Mouse (Mus musculus) left cerebral cortex, postnatal 36 days (tissue): Measurements from ENCODE around the gene A730071L15Rik. TPM values are rescaled to one million over a fixed set of nuclear protein-coding genes. Genes with fewer than 3 reads are reported as not detected.
A peak's percentile ranks its signal among the peaks of the same experiment; 100 is the strongest.

Experiments
- DNase-seq, 2 experiments: peaks; one replicate each; pipeline ENCODE4 v3.0.0; 2021 to 2022; ENCODE audit warnings: low spot score in 2 of 2, mixed read lengths in 1 of 2
- intact Hi-C: fragments of 180-260 bp; cut with DNase I; formaldehyde crosslinking; loops from one replicate; pipeline ENCODE4 v1.15.1; 2025
- total RNA-seq, 2 experiments: library from RNA; stranded (reverse); gene quantifications; 2 replicates each; pipeline ENCODE4 v1.2.3; 2021

Gene A730071L15Rik
- total RNA-seq, 2 experiments from 2014 or later: 0.25 TPM; not detected in 1

DNA sequence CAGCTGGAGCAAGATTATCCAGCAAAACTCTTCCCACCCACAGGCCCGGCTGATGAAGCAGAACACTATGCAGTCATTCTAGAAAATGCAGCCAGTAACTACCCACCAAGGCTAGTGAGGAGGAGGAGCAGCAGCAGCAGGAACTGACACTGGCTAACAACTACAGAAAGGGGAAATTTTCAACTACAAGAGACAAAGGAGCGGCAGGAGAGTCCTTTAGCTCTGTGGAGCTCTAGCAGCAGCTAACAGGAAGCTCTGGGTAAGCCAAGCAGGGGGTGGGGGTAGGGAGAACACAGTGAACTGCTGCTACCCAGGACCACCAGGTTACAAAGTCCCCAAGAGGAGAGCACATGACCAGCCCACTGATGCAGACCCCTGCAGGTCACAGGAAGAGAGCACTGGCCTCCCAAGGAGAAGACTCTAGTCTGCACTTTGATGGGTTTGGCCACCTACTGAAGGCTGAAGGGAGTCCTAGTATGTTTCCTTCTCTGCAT lies 21.1 kb upstream of the A730071L15Rik start:
- intact Hi-C loops: loop anchor here (2.0 kb wide), 2 partner anchors 60 to 114 kb away; no protein-coding TSS in a partner anchor

DNA sequence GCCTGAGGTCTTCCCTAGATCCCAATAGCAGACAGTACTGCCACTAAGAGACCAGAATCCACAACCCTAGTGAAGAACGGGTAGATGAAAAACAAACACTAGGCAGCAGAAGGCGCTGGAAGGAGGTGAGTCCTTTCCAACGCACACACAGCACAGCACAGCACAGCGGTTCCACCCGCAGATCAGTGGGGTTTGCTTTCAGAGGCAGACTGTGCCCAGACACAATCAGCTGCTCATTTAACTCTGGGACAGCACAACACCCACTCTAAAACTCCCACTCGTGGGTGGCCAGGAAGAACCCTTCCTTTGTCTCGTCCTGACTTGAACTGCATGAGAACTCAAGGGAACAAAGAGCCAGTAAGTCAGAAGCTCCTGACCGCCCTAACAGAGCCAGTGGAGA lies 20.6 kb upstream of the A730071L15Rik start:
- DNase-seq: peak; percentile 47 to 56
- intact Hi-C loops: loop anchor here (2.0 kb wide), 2 partner anchors 60 to 114 kb away; no protein-coding TSS in a partner anchor

More for the DNA sequence above, 21.1 kb upstream of the A730071L15Rik start:
- peak; percentile 41 to 43 for DNase-seq

DNA sequence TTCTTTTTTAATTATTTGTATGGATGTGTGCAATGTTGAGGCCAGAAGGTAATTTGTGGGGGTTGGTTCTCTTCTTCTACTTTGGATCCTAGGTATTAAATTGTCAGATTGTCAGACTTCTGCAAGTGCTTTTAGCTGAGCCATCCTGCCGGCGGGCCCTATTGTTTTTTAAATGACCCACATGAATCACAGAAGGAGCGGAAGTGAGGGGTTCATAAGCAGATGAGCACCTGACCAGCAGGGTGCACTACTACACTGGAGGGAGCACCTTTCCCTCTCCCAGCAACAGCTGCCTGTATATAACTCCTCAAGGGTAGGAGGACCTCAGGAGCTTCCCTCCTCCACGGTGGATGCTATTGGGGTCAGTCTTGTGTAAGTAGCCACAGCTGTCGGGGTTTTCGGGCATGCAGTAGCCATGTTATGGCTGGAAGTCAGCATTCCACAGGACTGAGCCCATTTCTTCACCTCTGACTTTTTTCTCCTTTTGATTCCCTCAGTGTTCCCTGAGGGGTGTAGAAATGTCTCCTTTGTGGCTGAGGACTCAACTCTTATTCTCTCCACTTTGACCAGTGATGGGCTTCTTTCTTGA lies 18.9 kb upstream of the A730071L15Rik start:
- intact Hi-C loops: no loop called here
- DNase-seq: no peak

DNA sequence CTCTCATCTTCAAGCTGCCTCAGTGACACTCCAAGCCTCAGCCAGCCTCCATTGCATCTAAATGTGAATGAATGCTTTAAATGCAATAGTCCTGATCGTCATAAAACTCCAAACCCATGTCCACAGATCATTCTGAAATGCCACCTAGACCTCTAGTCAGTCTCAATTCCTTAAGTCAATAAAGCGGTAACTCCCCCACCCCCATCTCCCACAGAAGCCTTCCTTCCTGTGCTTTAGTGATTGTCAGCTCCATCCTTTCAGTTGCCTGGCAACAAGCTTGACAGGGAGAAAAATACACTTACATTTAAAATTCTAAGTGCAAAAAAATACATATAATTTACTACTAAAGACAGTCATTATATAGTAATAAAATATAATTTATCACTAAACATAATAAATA lies 16.6 kb upstream of the A730071L15Rik start:
- DNase-seq: no peak
- intact Hi-C loops: no loop called here

DNA sequence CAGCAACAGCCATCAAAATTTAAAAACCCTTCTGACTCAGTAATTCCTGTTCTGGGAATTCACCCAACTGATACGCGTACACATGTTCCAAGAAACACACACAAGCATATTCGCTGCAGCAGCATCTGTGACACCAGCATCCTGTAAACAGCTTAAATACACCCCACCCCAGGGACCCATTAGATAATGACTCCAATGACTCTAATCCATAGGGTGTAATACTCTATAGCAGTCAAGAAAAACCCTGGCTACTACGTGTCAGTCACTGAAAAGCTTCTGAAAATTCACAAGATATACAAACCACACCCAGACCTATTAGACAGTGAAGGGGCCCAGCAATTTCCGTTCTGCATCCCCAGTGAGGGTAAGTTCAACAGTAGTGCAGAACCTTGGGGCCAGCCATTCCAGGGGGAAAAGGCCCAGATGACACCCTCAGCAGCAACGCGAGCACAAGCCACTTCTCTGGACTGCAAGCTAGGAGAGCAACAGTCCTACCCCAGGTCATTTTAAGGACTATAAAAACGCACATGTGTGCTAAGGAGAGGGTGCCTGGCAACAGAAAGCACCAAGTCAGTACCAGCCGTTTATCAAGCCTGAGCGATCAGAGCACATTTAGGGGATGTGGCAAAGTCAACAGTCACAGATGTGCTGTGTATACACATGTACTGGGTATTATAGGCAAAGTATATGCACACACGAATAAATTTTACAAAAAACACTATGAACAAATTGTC lies 15.5 kb upstream of the A730071L15Rik start:
- DNase-seq: no peak
- intact Hi-C loops: no loop called here

DNA sequence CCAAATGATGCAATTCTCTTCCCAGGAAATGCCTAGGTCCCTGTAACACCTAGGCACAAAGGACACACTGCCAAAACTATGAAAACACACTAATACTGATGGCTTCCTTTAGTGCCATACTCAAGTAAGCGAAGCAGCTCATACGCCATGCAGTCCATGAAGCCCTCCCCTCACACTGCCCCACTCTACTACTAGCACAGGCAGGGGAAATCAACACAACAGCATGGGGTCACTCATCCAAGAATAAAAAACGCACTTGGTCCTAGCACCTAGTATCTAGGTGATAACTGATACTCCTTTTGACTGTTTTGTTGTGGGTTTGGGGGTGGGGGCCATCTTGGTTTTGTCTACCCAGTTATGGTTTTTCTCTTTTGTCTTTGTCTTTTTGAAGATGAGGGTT lies 12.4 kb upstream of the A730071L15Rik start:
- intact Hi-C loops: loop anchor here (2.0 kb wide), 1 partner anchor 191 kb away; no protein-coding TSS in a partner anchor
- DNase-seq: no peak

DNA sequence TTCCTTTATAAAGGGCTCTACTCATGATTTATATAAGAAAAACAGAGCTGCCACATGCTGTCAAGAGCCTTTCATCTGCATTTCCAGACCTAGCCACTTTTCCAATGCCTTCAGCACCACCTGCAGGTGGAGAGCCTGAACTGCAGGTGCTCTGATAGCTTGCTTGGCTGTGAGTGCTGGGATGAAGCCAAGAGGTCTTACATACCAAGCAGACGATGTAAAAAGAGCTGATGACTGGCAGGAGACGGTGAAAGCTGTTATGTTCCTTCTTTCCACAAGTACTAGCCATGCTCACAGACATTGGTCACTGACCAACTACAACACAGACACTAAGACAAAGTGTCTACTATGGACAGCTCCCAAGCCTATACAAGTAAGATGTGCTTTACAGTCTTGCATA lies 12.0 kb upstream of the A730071L15Rik start:
- peak; percentile 90 to 94 for DNase-seq
- intact Hi-C loops: loop anchor here (2.0 kb wide), 1 partner anchor 191 kb away; no protein-coding TSS in a partner anchor

DNA sequence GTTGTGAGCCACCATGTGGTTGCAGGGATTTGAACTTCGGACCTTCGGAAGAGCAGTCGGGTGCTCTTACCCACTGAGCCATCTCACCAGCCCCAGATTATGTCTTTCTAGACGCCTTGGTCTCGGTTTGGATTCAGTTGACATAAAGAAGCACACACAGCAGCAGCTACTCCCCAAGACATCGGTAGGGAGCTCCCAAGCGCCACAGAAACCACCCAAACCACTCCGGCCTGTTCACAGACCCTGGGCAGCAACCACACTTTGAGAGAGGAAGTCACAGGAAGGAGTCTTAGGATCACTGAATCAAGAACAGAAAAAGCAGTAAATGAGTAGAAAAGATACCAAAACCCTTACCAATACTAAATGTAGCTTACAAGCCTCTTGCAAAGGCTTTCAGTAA lies 3.0 kb upstream of the A730071L15Rik start:
- no peak for DNase-seq
- intact Hi-C loops: no loop called here

DNA sequence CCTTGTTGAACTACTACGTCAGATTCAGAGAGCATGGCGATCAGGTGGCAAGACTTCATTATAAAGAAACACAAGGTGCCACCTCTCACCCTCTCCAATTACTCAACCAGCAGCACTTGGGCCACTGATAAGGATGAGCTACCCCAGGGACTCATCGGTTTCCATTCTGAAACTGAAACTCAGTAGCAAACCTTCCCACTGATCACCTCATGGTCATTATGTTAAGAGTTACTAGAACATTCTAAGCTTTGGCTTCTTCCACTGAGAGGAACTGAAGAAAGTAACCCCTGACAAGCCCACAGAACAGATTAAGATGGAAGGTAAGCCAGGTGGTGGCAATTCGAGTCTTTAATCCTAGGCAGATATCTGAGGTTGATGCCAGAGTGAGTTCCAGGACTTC lies 1.4 kb upstream of the A730071L15Rik start:
- intact Hi-C loops: no loop called here
- DNase-seq: no peak

DNA sequence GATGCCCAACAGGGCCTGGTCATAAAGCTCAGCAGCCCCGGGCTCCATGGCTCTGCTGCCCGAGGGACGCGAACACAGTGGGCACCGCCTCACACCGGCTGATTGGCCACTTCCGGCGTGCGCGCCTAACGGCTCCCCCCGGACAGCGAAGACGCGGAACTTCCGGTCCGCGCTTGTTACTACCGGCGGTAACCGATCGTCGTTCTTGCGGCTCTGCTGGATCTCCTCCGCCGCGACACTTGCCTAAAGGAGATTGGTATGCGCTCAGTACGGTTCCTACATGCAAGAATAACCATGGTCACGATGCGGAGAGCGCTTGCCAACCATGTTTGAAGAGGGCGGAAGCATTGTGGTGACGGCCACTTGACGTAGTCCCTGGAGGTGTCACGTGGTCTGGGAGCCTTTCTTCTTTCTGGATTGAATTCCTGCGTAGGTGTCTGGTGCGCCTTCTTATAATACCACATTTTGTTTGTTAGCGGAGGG lies 299 bp downstream of the A730071L15Rik start, which contains the start of gene Nudcd3:
Nudcd3 (minus strand) TSS at position 329 of the 483 bp plus-strand sequence.
- peak; percentile 92 for DNase-seq
- intact Hi-C loops: loop anchor here (5.0 kb wide), 1 partner anchor 67 kb away; the partner anchor contains the start of gene Ddx56

DNA sequence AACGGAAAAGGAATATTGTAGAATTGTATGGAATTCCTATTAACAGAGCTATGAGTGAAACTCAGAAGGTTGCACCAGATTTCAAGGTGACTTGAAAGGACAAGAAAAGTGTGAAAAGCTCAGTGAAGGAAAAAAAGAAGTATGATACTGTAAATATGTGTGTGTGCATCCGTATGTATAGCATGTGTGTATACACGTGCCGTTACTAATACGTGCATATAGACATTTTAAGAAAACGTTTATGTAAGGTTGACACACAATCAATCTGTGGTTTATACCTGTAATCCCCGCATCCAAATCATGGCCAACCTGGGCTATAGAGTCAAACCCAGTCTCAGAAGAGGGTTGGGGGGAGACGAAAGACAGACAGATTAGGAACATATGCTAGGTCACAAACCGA lies 741 bp downstream of the A730071L15Rik start:
- intact Hi-C loops: loop anchor here (5.0 kb wide), 1 partner anchor 67 kb away; the partner anchor contains the start of gene Ddx56
- DNase-seq: no peak

DNA sequence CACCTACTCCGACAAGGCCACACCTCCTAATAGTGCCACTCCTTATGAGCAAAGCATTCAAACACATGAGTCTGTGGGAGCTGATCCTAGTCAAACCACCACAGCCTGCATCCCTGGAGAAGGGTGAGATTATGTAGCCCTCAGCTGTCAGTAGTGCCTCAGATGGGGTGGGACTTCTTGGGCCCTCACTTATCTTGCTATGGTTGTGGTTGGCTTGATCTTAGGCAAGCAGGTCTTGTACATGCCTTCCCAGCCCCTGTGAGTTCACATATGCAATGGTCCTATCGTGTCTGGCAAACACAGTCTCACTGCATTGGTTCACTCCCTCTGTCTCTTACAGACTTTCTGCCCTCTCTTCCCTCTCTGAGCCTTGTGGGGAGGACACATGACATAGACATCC lies 7.3 kb downstream of the A730071L15Rik start:
- intact Hi-C loops: no loop called here
- no peak for DNase-seq

DNA sequence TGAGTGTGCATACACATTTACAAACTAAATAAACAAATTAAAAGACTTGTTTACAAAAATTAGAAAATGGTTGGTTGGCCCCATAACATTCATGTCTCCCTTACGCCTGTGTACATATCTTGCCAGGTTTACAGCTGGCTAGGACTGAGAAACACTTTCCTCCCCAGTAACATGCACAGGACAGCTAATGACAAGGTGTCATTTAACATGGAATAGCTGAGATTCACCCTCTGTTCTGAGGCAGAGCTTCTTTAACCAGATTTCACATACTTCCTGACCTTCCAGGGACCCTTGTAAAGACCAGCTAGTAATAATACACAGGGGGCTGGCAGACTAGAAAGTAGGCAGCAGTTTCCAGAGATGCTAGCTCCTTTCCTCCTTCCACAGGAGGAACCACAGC lies 8.3 kb downstream of the A730071L15Rik start:
- intact Hi-C loops: no loop called here
- no peak for DNase-seq

DNA sequence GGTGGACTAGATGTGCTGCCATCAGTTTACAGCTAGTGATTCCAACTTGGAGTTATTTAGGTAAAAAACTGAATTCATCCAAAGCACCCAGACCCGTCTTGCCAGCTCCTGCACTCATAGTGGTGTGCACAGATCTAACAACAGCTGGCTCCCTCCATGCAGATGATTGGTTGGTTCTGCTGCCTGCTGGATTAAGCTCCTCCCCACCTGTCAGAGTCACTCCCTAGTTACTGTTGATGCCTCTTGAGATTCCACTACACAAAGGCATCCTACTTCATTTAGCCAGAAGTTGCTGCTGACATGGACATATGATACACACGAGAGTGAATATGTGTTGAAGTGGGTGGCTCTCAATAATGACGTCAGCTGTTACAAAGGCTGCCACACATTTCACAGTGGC lies 17.0 kb downstream of the A730071L15Rik start:
- intact Hi-C loops: no loop called here
- DNase-seq: no peak

DNA sequence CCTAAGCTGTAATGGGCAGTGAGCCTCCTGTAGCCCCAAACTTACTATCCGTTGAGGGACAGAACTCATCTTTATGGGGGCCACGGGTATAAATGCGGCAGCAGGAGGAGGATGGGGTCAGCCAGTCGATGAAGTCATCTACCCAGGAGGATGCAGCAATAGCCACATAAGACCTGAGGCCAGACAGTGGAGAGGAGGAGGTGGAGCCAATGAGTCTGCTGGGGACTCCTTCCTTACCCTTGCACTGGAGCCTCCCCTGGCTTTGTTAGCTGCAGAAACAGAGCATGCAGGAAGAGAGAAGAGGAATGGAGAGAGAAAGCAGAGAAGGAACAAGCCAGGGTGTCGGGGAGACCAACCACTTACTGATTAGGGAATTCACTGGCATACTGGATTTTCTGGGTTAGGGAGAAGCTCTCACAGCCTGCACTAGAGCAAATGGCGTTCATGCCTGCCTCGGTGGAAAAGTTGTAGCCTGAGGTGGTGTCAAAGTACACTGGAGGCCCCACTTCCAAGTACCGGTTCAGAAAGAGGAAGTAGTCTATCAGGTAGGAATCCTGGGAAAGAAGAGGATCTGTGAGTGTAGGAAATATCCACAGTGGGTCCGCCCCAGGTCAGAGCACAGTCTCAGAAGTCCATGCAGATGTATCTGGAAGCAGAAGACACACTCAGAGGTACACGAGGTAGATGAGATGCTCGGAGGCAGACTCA lies 18.5 kb downstream of the A730071L15Rik start:
- no peak for DNase-seq
- intact Hi-C loops: no loop called here

DNA sequence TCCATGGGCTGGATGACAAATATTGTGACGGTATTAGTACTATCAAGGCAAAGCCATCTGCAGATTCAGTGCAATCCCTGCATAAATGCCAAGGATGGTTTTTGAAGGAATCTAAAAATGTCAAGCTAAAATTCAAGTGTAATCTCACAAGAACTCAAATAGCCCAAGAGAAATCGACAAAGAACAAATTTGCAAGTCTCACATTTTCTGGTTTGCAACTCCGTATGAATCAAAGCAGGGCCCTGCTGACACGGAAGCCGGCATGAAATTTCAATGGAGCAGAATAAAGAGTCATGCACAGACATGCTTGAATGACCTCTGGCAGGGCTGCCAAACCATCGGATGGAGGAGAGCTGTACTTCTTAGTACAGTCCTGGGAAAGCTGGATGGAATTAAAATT lies 20.1 kb downstream of the A730071L15Rik start:
- intact Hi-C loops: no loop called here
- DNase-seq: no peak

DNA sequence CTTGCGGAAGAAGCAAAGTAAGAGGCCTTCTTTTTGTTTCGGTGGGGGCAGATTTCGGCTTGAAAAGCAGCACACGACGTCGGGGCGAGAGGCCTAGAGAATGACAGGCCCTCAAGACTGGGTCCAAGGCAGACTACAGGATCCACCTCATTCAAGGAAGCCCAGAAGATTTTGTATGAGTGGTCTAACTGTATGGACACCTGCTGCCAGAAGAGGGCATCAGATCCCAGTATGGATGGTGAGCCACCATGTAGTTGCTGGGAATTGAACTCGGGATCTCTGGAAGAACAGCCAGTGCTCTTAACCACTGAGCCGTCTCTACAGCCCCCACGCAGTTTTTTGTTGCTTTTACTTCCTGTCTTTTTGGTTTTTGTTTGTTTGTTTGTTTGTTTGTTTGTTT lies 22.4 kb downstream of the A730071L15Rik start:
- DNase-seq: no peak
- intact Hi-C loops: no loop called here

DNA sequence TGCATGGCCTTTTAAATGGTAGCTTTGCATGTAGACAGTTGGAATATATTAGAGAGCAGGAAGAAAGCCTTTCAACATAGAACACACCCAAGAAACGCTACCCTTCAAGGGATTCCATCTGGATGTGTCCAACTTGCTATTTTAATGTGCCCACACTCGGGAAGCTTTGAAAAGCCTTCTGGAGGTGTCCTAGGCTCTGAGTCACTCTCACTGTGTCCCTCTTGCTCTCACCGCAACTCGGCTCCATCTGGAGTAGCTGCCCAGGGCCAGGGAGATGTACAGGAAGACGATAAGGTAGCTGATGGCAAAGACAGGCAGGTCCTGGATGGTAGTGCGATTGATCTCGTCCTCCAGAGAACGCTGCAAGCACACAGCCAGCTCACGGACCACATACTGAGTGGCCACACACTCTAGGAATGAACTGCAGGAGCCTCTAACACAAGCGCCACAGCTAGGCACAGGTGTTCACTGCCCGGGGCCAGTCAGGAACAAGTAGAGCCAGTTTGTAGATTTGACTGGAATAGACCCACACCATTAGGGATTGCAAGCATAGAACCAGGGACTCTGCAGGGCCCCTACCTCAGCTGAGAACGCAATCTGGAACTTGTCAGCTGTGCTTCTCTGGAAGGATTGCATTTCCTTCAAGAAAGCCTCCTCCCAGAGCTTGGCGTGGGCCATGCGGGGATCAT lies 24.9 kb downstream of the A730071L15Rik start:
- peak; percentile 58 to 64 for DNase-seq
- intact Hi-C loops: no loop called here

DNA sequence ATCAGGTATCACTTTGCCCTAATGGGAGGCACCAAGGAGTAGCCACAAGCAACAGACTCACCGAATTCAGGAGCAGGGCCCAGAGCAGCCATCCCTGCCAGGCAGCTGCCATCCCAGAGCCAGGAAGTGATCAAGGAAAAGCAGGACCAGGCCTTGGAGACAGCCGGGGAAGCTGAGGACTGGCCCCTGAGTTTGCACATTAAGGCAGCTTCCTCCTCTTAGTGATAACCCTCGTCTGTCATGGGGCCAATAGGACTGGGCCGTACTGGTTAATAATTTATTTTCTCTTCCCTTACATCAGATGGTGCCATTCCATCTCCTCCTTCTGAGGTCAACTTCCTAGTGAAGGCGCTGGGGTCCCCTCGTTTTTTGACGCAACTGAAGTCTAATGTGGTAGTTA lies 30.2 kb downstream of the A730071L15Rik start, which contains the start of gene Npc1l1:
Npc1l1 (minus strand) TSS at position 132 of the 400 bp plus-strand sequence.
- DNase-seq: no peak
- intact Hi-C loops: no loop called here
